Mouse (Mus musculus): ENCODE measurements around the gene Hoxa10. TPM values are rescaled to one million over a fixed set of nuclear protein-coding genes. Genes with fewer than 3 reads are reported as not detected.
A peak's percentile ranks its signal among the peaks of the same experiment; 100 is the strongest.

Gene Hoxa10
- total RNA-seq (2015) (0.07 TPM in 1 of 2 replicates, not detected in the other), total RNA-seq (2017) (0.11 TPM in 1 of 2 replicates, not detected in the other)

DNA sequence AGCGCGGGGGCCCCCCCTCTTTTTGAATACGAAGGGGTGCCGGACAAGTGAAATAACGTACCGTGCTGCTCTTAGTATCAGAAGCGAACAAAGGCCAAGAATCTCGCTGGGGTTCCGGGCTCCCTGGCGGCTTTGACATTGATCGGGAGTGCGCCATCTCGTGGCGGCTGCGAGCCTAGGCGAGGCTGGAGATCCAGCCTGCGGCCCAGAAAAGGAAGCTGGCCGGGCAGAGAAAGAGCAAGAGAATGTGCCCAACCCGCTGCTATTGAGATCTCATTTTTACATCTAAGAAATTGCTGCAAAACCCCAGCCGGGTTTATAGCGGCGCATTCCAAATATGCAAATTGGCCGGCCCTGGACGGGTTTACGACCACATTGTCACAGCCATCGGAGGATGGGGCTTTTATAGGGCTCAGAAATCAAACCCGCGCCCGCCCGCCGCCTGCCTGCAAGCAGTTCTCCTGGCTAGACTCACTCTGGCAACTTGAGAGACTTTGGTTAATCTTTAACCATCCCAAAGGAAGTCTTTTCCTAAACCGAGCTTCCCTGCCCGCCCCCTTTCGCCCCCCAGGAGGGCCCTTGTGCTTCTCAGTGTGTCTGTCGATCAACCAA is at the start of gene Hoxa10:
TSS of gene Hoxa10 (minus strand) at position 466 of the 612 bp plus-strand sequence.
- ATAC-seq (ENCODE audit: poor library complexity, severe bottlenecking) = peak; percentile 96

- no peak for ATAC-seq (ENCODE audit: poor library complexity, severe bottlenecking)
Observed at GRCm38 (mm10) chr6:52290186-52290585, 49.5 kb upstream of the Hoxa10 start.

- no peak for ATAC-seq (ENCODE audit: poor library complexity, severe bottlenecking)
Observed at GRCm38 (mm10) chr6:52283896-52284295, 43.2 kb upstream of the Hoxa10 start.

- ATAC-seq (ENCODE audit: poor library complexity, severe bottlenecking) = no peak
Observed at GRCm38 (mm10) chr6:52281084-52281483, 40.4 kb upstream of the Hoxa10 start.

DNA sequence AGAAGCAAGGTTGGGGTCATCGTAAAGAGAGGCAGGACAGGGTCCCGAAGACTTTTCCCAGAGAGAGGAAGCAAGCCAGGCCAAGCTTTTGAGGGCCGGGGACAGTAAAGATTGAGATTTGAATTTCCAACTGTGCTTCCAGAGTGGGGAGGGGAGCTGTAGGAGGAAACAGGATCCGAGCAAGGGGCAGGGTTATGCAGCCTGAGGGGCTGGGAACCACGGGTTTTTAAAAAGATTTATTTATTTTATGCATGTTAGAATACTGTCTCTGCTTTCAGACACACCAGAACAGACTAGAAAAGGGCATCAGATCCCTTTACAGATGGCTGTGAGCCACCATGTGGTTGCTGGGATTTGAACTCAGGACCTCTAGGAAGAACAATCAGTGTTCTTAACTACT is 36.3 kb upstream of the Hoxa10 start:
- ATAC-seq (ENCODE audit: poor library complexity, severe bottlenecking) = no peak

GRCm38 (mm10) chr6:52276382-52276781 is 35.7 kb upstream of the Hoxa10 start:
- no peak for ATAC-seq (ENCODE audit: poor library complexity, severe bottlenecking)

- ATAC-seq (ENCODE audit: poor library complexity, severe bottlenecking) = no peak
Observed at GRCm38 (mm10) chr6:52275563-52276280, 35.1 kb upstream of the Hoxa10 start.

GRCm38 (mm10) chr6:52274576-52274975 is 33.9 kb upstream of the Hoxa10 start:
- ATAC-seq (ENCODE audit: poor library complexity, severe bottlenecking) = no peak

DNA sequence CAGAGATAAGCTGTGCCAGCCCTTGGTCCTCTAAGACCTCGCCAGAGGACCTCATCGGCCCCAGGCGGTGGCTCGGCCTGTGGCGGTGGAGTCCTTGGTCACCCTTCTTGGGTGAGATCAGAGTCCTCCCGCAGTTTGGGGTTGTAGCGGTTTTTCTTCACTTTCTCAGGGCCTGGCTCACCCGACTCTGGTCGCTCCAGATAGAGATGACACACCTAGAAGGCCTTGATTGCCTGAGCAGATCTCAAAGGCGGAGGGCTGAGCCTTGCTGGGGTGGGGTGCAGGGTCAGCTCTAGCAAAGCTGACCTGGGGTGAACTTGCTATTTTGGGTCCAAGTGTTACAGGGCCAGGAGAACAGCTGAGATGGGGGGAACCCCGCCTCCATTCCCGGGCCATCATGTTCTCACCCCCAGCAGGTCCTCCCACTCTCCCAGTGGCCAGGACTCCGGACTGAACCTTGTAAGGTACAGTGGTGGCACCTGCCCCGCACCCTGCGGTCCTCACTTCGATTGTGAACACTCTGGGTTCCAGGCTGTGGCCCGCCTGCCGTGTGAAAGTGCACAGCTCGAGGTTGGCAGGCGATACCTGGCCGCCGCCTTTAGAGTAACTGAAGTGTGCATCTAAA is 33.1 kb upstream of the Hoxa10 start:
- no peak for ATAC-seq (ENCODE audit: poor library complexity, severe bottlenecking)

DNA sequence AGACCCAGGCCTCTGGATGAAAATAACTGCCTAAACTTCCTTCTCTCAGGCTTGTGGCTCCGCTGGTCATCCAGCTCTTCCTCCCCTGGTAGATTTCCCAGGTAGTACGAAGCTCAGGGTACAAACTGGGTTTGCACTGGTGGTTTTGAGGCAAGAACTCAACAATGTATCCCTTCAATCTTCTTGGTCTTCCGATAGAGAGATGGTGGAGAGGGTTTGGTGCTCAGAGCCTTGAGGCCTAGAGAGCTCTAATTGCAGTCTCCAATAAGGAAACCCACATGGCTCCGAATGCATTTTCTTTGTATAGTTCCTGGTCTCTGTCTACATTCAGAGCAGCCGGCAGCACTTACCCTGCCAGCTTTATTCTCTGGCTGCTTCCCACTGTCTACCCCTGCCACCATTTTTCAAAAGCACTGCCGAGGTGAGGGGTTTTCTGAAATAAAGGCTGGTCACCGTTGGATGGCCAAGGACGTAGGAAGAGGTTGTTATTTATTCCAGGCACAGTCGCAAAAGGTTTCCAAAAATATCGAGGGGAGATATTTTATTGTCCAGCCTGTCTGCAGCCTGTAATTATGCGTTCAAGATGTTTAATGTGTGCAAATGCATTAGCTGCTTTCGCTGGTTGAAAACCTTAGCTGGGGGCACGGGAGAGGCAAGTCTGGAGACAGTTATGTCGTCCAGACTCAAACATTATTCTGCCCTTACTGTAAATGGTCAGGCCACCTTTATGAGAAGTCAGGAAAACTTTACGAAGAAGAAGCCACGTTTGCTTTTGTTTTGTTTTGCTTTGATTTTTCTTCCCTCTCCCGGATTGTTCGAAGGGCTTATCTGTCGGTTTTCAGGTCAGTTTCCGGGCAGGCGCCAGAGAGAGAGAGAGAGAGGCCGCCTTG is 32.4 kb upstream of the Hoxa10 start:
- ATAC-seq (ENCODE audit: poor library complexity, severe bottlenecking) = no peak

- ATAC-seq (ENCODE audit: poor library complexity, severe bottlenecking) = 0 out of 2 replicates have a peak, but pooled peaks have one; percentile 49
Observed at GRCm38 (mm10) chr6:52270494-52271480, 30.1 kb upstream of the Hoxa10 start.

DNA sequence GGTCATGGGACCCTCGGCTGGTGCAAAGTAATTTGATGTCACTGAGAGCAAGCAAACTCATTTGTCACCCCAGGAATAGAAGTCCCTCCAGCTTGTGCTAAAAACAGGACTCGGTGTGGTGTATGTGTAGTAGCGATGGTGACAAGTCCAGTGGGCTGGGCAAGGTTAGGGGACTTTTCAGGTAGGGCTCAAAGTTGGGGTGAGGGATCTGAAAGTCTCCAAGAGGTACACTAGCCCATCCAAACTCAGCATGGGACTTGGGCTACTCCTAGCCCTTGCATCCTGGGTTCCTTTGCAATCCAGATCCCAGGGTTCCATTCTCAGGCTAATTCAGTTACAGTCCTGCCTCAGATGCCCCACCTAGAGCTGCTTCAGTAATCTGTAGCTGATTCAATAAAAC is 28.1 kb upstream of the Hoxa10 start:
- no peak for ATAC-seq (ENCODE audit: poor library complexity, severe bottlenecking)

DNA sequence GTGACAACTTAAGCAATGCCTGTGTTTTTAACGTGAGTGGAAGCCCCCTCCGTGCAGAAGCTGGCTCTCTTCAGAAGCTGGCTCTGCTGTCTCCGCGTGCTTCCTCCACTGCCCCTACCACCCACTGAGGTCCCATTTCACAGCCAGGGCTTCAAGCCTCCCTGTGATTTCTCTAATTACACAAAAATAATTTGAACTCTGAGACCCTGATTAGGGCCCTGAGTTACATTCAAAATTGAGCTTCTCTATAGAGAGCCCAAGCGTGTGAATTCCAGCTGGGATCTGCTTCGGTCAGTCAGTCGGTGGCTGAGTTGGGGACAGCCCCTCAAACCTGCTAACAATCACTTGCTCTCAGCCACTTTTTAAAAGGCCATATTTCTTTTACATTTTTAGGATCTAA is 27.7 kb upstream of the Hoxa10 start:
- no peak for ATAC-seq (ENCODE audit: poor library complexity, severe bottlenecking)

- ATAC-seq (ENCODE audit: poor library complexity, severe bottlenecking) = no peak
Observed at GRCm38 (mm10) chr6:52267691-52268090, 27.0 kb upstream of the Hoxa10 start.

GRCm38 (mm10) chr6:52267221-52267620 is 26.6 kb upstream of the Hoxa10 start:
- ATAC-seq (ENCODE audit: poor library complexity, severe bottlenecking) = no peak

- ATAC-seq (ENCODE audit: poor library complexity, severe bottlenecking) = no peak
Observed at GRCm38 (mm10) chr6:52266666-52266985, 26.0 kb upstream of the Hoxa10 start.

GRCm38 (mm10) chr6:52265913-52266665 is 25.4 kb upstream of the Hoxa10 start:
- no peak for ATAC-seq (ENCODE audit: poor library complexity, severe bottlenecking)

DNA sequence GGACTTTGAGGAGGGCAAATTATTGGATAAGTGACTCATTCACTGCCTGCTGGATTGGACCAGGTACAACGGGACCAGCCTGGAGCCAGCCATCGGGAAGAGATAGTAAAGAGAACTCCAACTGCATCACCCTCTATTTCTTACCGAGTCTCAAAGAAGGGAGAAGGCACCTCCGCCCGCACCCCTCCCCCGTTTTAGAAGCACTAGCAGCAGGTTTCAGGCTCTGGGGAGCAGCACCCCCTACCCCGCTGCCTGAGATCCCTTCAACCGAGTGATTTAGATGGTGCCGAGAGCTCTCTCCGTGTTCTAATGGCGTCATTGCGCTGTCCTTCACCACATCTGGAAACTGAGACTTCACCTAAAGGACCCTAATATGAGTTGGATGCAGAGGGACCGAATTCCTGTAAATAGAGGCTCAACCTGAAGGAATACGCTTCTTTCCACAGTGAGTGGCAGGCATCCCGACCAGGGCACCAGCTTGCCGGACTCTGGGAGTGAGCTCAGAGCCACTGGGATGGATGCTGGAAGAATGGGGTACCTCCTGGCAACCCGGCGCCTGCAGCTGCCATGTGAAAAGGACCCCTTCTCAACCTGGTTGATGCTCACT is 24.8 kb upstream of the Hoxa10 start:
- no peak for ATAC-seq (ENCODE audit: poor library complexity, severe bottlenecking)

All from megakaryocyte, adult 5-6 weeks (primary cell).